Mouse (Mus musculus) gastrocnemius, postnatal 10 days (tissue): ENCODE results near the gene Rad9a. TPM values are rescaled to one million over a fixed set of nuclear protein-coding genes. Genes with fewer than 3 reads are reported as not detected.
"Not testable (repeated sequence)": the region's sequence is repeated elsewhere in the genome, so short reads cannot be mapped to it uniquely, and the experiment has no call there.

ENCODE experiments used
- DNase-seq: peaks from one replicate; pipeline ENCODE4 v3.0.0; 2021; ENCODE audit warnings: mixed read lengths
- long read RNA-seq, 2 experiments: library from polyadenylated mRNA; stranded (forward); transcript quantifications; one replicate each; pipeline ENCODE4 v2.0.0; 2021
- total RNA-seq, 2 experiments: library from RNA; stranded (reverse); gene quantifications; 2 replicates each; pipeline ENCODE4 v1.2.3; 2021

Gene Rad9a
- total RNA-seq: 1 to 10 TPM; 4.1 to 6.0 TPM
- long read RNA-seq, experiment 1, partial matches to known transcripts: 0 of 7 reads
- long read RNA-seq, experiment 1, other reads (novel, unspliced or antisense): 3 of 7 reads
- long read RNA-seq, experiment 2, partial matches to known transcripts: 0 of 5 reads
- long read RNA-seq, experiment 2, other reads (novel, unspliced or antisense): 0 of 5 reads

- peak; percentile 95 for DNase-seq
Measured at GRCm38 (mm10) chr19:4201291-4201909, at the start of gene Rad9a. Rad9a (minus strand) TSS chr19:4201662.

GRCm38 (mm10) chr19:4248683-4249082 lies 47.2 kb upstream of the Rad9a start:
- not testable (repeated sequence) for DNase-seq

- DNase-seq: no peak
Measured at GRCm38 (mm10) chr19:4247010-4247409, 45.5 kb upstream of the Rad9a start.

GRCm38 (mm10) chr19:4244775-4245174 lies 43.3 kb upstream of the Rad9a start:
- no peak for DNase-seq

- no peak for DNase-seq
Measured at GRCm38 (mm10) chr19:4242416-4242815, 41.0 kb upstream of the Rad9a start.

- no peak for DNase-seq
Measured at GRCm38 (mm10) chr19:4240247-4240668, 38.8 kb upstream of the Rad9a start.

- DNase-seq: no peak
Measured at GRCm38 (mm10) chr19:4234548-4234947, 33.1 kb upstream of the Rad9a start.

- DNase-seq: no peak
Measured at GRCm38 (mm10) chr19:4232651-4233050, 31.2 kb upstream of the Rad9a start.

GRCm38 (mm10) chr19:4232186-4232572 lies 30.7 kb upstream of the Rad9a start:
- DNase-seq: no peak

GRCm38 (mm10) chr19:4231253-4232185 lies 30.1 kb upstream of the Rad9a start, which contains the start of gene Pold4:
Pold4 (plus strand) TSS chr19:4231899.
- DNase-seq: peak; percentile 96

- no peak for DNase-seq
Measured at GRCm38 (mm10) chr19:4230415-4230814, 29.0 kb upstream of the Rad9a start.

GRCm38 (mm10) chr19:4229451-4230076 lies 28.1 kb upstream of the Rad9a start:
- no peak for DNase-seq

- no peak for DNase-seq
Measured at GRCm38 (mm10) chr19:4228891-4229290, 27.4 kb upstream of the Rad9a start.

- peak; percentile 59 for DNase-seq
Measured at GRCm38 (mm10) chr19:4227894-4228678, 26.6 kb upstream of the Rad9a start.

- no peak for DNase-seq
Measured at GRCm38 (mm10) chr19:4227446-4227845, 26.0 kb upstream of the Rad9a start.

GRCm38 (mm10) chr19:4226779-4227178 lies 25.3 kb upstream of the Rad9a start:
- no peak for DNase-seq

GRCm38 (mm10) chr19:4222165-4222564 lies 20.7 kb upstream of the Rad9a start:
- DNase-seq: no peak

GRCm38 (mm10) chr19:4220957-4221743 lies 19.7 kb upstream of the Rad9a start:
- no peak for DNase-seq

- DNase-seq: no peak
Measured at GRCm38 (mm10) chr19:4220416-4220815, 19.0 kb upstream of the Rad9a start.

GRCm38 (mm10) chr19:4219943-4220342 lies 18.5 kb upstream of the Rad9a start:
- DNase-seq: no peak

- no peak for DNase-seq
Measured at GRCm38 (mm10) chr19:4218784-4219183, 17.3 kb upstream of the Rad9a start.
